Mouse (Mus musculus): ENCODE measurements around the gene Zfp672.
A peak's percentile ranks its signal among the peaks of the same experiment; 100 is the strongest.

Zfp672 gene

GRCm38 (mm10) chr11:58323570-58324340, 6.4 kb downstream of the Zfp672 start:
- DNase-seq, result no peak

- DNase-seq, result peak; percentile 98
Measured at GRCm38 (mm10) chr11:58322824-58323569, 7.1 kb downstream of the Zfp672 start.

- DNase-seq, result no peak
Measured at GRCm38 (mm10) chr11:58316768-58317390, 13.3 kb downstream of the Zfp672 start.

- no peak for DNase-seq
Measured at GRCm38 (mm10) chr11:58316344-58316743, 13.8 kb downstream of the Zfp672 start.

- DNase-seq, result no peak
Measured at GRCm38 (mm10) chr11:58315536-58316168, 14.5 kb downstream of the Zfp672 start.

- DNase-seq, result no peak
Measured at GRCm38 (mm10) chr11:58314069-58314468, 16.1 kb downstream of the Zfp672 start.

- peak; percentile 7 for DNase-seq
Measured at GRCm38 (mm10) chr11:58308661-58309060, 21.5 kb downstream of the Zfp672 start.

GRCm38 (mm10) chr11:58307411-58308080, 22.6 kb downstream of the Zfp672 start:
- DNase-seq, result peak; percentile 66

- peak; percentile 96 for DNase-seq
Measured at GRCm38 (mm10) chr11:58306860-58307308, 23.3 kb downstream of the Zfp672 start, which contains the start of gene Zfp692. TSS of gene Zfp692 (plus strand) at chr11:58307069.

- peak; percentile 1 for DNase-seq
Measured at GRCm38 (mm10) chr11:58305299-58305698, 24.8 kb downstream of the Zfp672 start.

GRCm38 (mm10) chr11:58303594-58303993, 26.5 kb downstream of the Zfp672 start:
- no peak for DNase-seq

- no peak for DNase-seq
Measured at GRCm38 (mm10) chr11:58302774-58303445, 27.2 kb downstream of the Zfp672 start.

- DNase-seq, result peak; percentile 99
Measured at GRCm38 (mm10) chr11:58301837-58302754, 28.0 kb downstream of the Zfp672 start.

- DNase-seq, result peak; percentile 83
Measured at GRCm38 (mm10) chr11:58301057-58301456, 29.1 kb downstream of the Zfp672 start.

GRCm38 (mm10) chr11:58297396-58297795, 32.7 kb downstream of the Zfp672 start:
- no peak for DNase-seq

GRCm38 (mm10) chr11:58292791-58293190, 37.3 kb downstream of the Zfp672 start:
- no peak for DNase-seq

- no peak for DNase-seq
Measured at GRCm38 (mm10) chr11:58290812-58291211, 39.3 kb downstream of the Zfp672 start.

- no peak for DNase-seq
Measured at GRCm38 (mm10) chr11:58289992-58290682, 40.0 kb downstream of the Zfp672 start.

GRCm38 (mm10) chr11:58282518-58282917, 47.6 kb downstream of the Zfp672 start:
- no peak for DNase-seq

- no peak for DNase-seq
Measured at GRCm38 (mm10) chr11:58281970-58282496, 48.1 kb downstream of the Zfp672 start.
